Mouse (Mus musculus) olfactory bulb, adult 2 months (tissue): ENCODE measurements at regions not wholly inside any gene's neighbourhood (a gene's known extent, or its start where the extent isn't known, plus 50 kb on each side); places are given as distances from the start of the nearest gene placed in this dataset.

ENCODE experiments used
- CTCF ChIP-seq: fragments of 200-500 bp; IDR thresholded peaks from 2 replicates; pipeline ENCODE4 v1.5.1; 2012; ENCODE audit warnings: low read depth, mild to moderate bottlenecking, low read length, moderate library complexity; ENCODE audit not compliant: insufficient read depth
- POLR2A ChIP-seq: fragments of 200-500 bp; IDR thresholded peaks from 2 replicates; pipeline ENCODE4 v1.6.1; 2012; ENCODE audit warnings: mild to moderate bottlenecking, low read depth, low read length, moderate library complexity; ENCODE audit not compliant: insufficient read depth

DNA sequence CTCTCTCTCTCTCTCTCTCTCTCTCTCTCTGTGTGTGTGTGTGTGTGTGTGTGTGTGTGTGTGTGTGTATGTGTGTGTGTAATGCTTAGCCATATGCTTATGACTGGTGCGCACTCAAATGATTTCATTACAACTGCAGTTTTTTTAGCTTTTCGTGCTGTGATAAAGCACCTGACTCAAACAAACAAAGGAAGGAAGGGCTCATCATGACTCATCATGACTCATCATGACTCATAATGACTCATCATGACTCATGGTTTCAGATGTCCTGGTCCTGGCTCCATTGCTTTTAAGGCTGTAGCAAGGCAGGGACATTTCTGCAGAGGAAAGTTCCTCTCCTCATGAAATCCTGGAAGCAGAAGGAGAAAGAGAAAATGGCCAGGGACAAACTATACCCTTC is 302.9 kb downstream of the Foxa2 start:
- no peak for TF ChIP-seq CTCF
- no peak for TF ChIP-seq POLR2A
